Mouse (Mus musculus): ENCODE results near the gene 1110017D15Rik.

- TF ChIP-seq CTCF (conservative IDR thresholded peaks at IDR 0.05; ENCODE audit: insufficient read depth, insufficient read length, low read depth, low read length): peak; percentile 91
- no peak for TF ChIP-seq POLR2A (IDR thresholded peaks at IDR 0.05; ENCODE audit: low read depth, low read length)
Measured at GRCm38 (mm10) chr4:41552529-41552928, 35.4 kb upstream of the 1110017D15Rik start.

All from kidney, adult 2 months (tissue).